Mouse (Mus musculus) C2C12 (cell line): ENCODE data around the gene Med18.

Experiments used
- CTCF ChIP-seq: IDR thresholded peaks from one replicate; pipeline ENCODE4 v1.5.1; 2011; ENCODE audit not compliant: control insufficient read depth, insufficient read depth, insufficient read length
- MYOD1 ChIP-seq: IDR thresholded peaks from one replicate; pipeline ENCODE4 v1.6.1; 2011; ENCODE audit warnings: low read depth; ENCODE audit not compliant: control insufficient read depth, insufficient read length

DNA sequence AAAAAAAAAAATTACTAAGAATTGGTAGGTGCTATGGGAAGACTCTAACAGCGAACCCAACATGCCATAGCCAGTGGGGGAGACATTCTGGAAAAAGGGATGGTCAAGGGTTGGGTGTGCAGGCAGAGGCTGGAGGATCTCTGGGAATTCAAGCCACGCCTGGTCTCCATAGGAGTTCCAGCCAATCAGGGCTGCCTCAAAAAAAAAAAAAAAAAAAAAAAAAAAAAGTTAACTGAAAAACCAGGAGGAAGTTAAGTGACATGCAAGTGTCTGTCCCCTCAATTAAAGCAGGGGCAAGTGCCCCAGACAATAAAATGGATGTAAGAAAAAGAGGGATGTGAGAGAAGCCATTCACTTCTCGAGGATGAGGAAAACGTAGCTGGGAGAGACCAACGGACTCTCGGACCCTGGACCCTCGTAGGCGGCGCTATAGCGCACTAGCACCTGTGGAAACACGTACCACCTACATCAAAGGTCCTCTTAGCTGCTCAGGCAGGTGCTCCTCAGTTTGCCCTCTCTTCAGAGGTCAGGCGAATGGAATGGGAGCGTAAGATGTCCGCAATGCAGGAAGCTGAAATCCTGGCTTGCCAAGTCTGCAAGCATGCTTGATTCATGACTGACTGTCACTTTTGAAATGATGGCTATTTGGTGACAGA lies 30.9 kb downstream of the Med18 start:
- TF ChIP-seq CTCF (no peak), MYOD1 (no peak)
